Mouse (Mus musculus): ENCODE results near the gene Gng10. TPM values are rescaled to one million over a fixed set of nuclear protein-coding genes. Genes with fewer than 3 reads are reported as not detected.
A peak's percentile ranks its signal among the peaks of the same experiment; 100 is the strongest.

Gng10 gene
- polyA plus RNA-seq, 1 experiment from 2014 or later: 89.6 TPM

- Histone ChIP-seq H3K4me1 (ENCODE audit: insufficient read depth, low read length) (0 out of 2 replicates have a peak, but pooled peaks cover 8% of the 10 kb centered on the region), H3K27ac (ENCODE audit: low read length) (no peak overlapping the region), H3K9me3 (ENCODE audit: low read length) (no peaks in the 10 kb centered on the region), H3K27me3 (ENCODE audit: insufficient read depth, low read length) (no peaks in the 10 kb centered on the region), H3K36me3 (ENCODE audit: insufficient read depth, low read length) (no peaks in the 10 kb centered on the region), H3K4me2 (replicated peaks; ENCODE audit: low read depth, low read length) (no peak overlapping the region), H3K4me3 (ENCODE audit: low read length) (no peak overlapping the region), H3K9ac (replicated peaks; ENCODE audit: low read length) (no peak overlapping the region)
- WGBS: 61% methylated on average over 5 of the region's 5 CpGs
- no peak for ATAC-seq (ENCODE audit: low FRiP score, low TSS enrichment)
These were observed 37.8 kb upstream of the Gng10 start for GRCm38 (mm10) chr4:58997081-58997480.

DNA sequence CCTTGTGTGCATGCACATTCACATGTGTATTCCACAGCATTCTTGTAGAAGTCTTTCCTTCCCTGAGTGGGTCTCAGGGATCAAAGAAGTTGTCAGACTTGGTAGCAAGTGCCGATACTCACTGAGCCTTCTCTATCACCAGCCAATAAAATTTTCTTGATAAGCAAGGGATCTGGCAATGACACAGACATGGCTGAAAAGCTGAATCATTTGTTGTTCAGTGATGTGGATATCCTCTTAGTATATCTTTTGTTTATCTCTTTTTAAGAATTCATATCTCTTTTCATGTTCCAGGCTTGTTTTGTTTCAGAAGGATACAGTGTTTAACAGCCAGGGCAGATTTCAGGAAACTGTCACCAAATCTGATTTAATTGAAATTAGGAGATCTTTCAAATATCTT lies 36.2 kb upstream of the Gng10 start:
- no peaks in the 10 kb centered on the region for H3K27me3 ChIP-seq (ENCODE audit: insufficient read depth, low read length)
- H3K4me3 ChIP-seq (ENCODE audit: low read length): no peak overlapping the region
- no peak overlapping the region for H3K4me2 ChIP-seq (replicated peaks; ENCODE audit: low read depth, low read length)
- ATAC-seq (ENCODE audit: low FRiP score, low TSS enrichment): no peak
- H3K36me3 ChIP-seq (ENCODE audit: insufficient read depth, low read length): no peaks in the 10 kb centered on the region
- 80% methylated on average over 1 of the region's 1 CpGs for WGBS
- H3K27ac ChIP-seq (ENCODE audit: low read length): no peak overlapping the region
- H3K4me1 ChIP-seq (ENCODE audit: insufficient read depth, low read length): peaks cover 13% of the 10 kb centered on the region
- H3K9ac ChIP-seq (replicated peaks; ENCODE audit: low read length): no peak overlapping the region
- no peaks in the 10 kb centered on the region for H3K9me3 ChIP-seq (ENCODE audit: low read length)

DNA sequence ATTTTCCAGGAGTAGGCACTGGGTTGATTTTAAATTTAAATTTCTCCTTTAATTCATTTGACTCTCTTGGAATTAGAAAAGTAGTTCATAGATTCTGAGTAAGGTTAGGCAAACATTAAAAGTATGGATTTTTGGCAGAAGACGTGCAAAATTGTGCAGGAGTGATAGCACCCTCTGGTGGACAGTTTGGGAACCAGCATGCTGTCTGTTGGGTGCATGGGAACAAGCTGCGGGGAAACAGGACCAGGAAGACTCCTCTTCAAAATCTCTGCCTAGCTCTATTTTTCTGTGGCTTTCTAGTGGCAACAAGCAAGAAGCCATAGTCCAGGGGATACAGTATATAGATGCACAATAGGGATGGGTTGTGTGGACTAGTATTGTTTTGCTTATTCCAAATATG lies 35.2 kb upstream of the Gng10 start:
- peaks cover 21% of the 10 kb centered on the region for H3K4me1 ChIP-seq (ENCODE audit: insufficient read depth, low read length)
- H3K36me3 ChIP-seq (ENCODE audit: insufficient read depth, low read length): no peaks in the 10 kb centered on the region
- H3K4me2 ChIP-seq (replicated peaks; ENCODE audit: low read depth, low read length): no peak overlapping the region
- H3K4me3 ChIP-seq (ENCODE audit: low read length): no peak overlapping the region
- H3K9ac ChIP-seq (replicated peaks; ENCODE audit: low read length): no peak overlapping the region
- H3K27ac ChIP-seq (ENCODE audit: low read length): no peak overlapping the region
- no peaks in the 10 kb centered on the region for H3K9me3 ChIP-seq (ENCODE audit: low read length)
- H3K27me3 ChIP-seq (ENCODE audit: insufficient read depth, low read length): no peaks in the 10 kb centered on the region
- no peak for ATAC-seq (ENCODE audit: low FRiP score, low TSS enrichment)
- WGBS: 12% methylated on average over 2 of the region's 2 CpGs

GRCm38 (mm10) chr4:59000614-59001013 lies 34.3 kb upstream of the Gng10 start:
- WGBS: 4% methylated on average over 2 of the region's 2 CpGs
- Histone ChIP-seq H3K4me2 (replicated peaks; ENCODE audit: low read depth, low read length) (no peak overlapping the region), H3K27ac (ENCODE audit: low read length) (no peak overlapping the region), H3K4me1 (ENCODE audit: insufficient read depth, low read length) (peaks cover 25% of the 10 kb centered on the region), H3K36me3 (ENCODE audit: insufficient read depth, low read length) (no peaks in the 10 kb centered on the region), H3K9ac (replicated peaks; ENCODE audit: low read length) (no peak overlapping the region), H3K27me3 (ENCODE audit: insufficient read depth, low read length) (no peaks in the 10 kb centered on the region), H3K4me3 (ENCODE audit: low read length) (no peak overlapping the region), H3K9me3 (ENCODE audit: low read length) (no peaks in the 10 kb centered on the region)
- ATAC-seq (ENCODE audit: low FRiP score, low TSS enrichment): no peak

- Histone ChIP-seq H3K9ac (replicated peaks; ENCODE audit: low read length) (peak within 1 kb of the TSS; percentile 93), H3K9me3 (ENCODE audit: low read length) (no peaks in the 10 kb centered on the region), H3K27ac (ENCODE audit: low read length) (peak within 1 kb of the TSS; percentile 87), H3K4me3 (ENCODE audit: low read length) (peak within 1 kb of the TSS; percentile 89), H3K36me3 (ENCODE audit: insufficient read depth, low read length) (no peaks in the 10 kb centered on the region), H3K27me3 (ENCODE audit: insufficient read depth, low read length) (no peaks in the 10 kb centered on the region), H3K4me2 (replicated peaks; ENCODE audit: low read depth, low read length) (peak within 1 kb of the TSS; percentile 95), H3K4me1 (ENCODE audit: insufficient read depth, low read length) (peaks cover 35% of the 10 kb centered on the region)
- peak; percentile 98 for ATAC-seq (ENCODE audit: low FRiP score, low TSS enrichment)
- WGBS: under 1% methylated on average over 88 of the region's 89 CpGs
These were observed 31.7 kb upstream of the Gng10 start, which contains the start of gene Gm20503 for GRCm38 (mm10) chr4:59002948-59003805. Gene Gm20503 (plus strand): TSS chr4:59003210.

GRCm38 (mm10) chr4:59003806-59004200 lies 31.1 kb upstream of the Gng10 start:
- Histone ChIP-seq H3K4me1 (ENCODE audit: insufficient read depth, low read length) (peaks cover 35% of the 10 kb centered on the region), H3K4me2 (replicated peaks; ENCODE audit: low read depth, low read length) (peak overlapping the region; percentile 95), H3K4me3 (ENCODE audit: low read length) (peak overlapping the region; percentile 89), H3K36me3 (ENCODE audit: insufficient read depth, low read length) (no peaks in the 10 kb centered on the region), H3K9ac (replicated peaks; ENCODE audit: low read length) (peak overlapping the region; percentile 93), H3K27ac (ENCODE audit: low read length) (no peak overlapping the region), H3K27me3 (ENCODE audit: insufficient read depth, low read length) (no peaks in the 10 kb centered on the region), H3K9me3 (ENCODE audit: low read length) (no peaks in the 10 kb centered on the region)
- 27% methylated on average over 7 of the region's 7 CpGs for WGBS
- no peak for ATAC-seq (ENCODE audit: low FRiP score, low TSS enrichment)

- H3K4me1 ChIP-seq (ENCODE audit: insufficient read depth, low read length): peaks cover 35% of the 10 kb centered on the region
- no peaks in the 10 kb centered on the region for H3K27me3 ChIP-seq (ENCODE audit: insufficient read depth, low read length)
- H3K4me3 ChIP-seq (ENCODE audit: low read length): no peak overlapping the region
- no peak overlapping the region for H3K9ac ChIP-seq (replicated peaks; ENCODE audit: low read length)
- no peak overlapping the region for H3K4me2 ChIP-seq (replicated peaks; ENCODE audit: low read depth, low read length)
- no peak for ATAC-seq (ENCODE audit: low FRiP score, low TSS enrichment)
- H3K36me3 ChIP-seq (ENCODE audit: insufficient read depth, low read length): no peaks in the 10 kb centered on the region
- no peaks in the 10 kb centered on the region for H3K9me3 ChIP-seq (ENCODE audit: low read length)
- WGBS: 22% methylated on average over 8 of the region's 8 CpGs
- H3K27ac ChIP-seq (ENCODE audit: low read length): no peak overlapping the region
These were observed 28.7 kb upstream of the Gng10 start for GRCm38 (mm10) chr4:59006211-59006610.

DNA sequence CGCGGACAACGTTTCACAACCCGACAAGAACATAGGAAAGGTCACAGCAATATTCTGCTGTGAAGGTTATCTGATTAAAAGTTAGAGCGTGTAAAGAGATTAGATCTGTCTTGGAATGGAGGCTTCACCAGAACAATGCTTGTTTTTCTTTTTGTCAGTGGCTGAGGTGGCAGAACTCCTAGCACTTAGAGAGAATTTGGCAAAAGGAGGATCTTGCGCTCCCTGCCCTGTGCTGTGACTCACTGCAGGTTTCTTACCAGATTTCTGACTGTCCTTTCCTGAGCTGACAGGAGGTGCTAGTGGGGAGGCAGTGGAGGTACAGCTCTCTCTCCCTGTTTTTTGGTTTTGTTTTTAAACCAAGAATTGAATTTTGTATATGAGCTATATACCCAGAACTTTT lies 27.9 kb upstream of the Gng10 start:
- Histone ChIP-seq H3K4me1 (ENCODE audit: insufficient read depth, low read length) (peaks cover 35% of the 10 kb centered on the region), H3K4me3 (ENCODE audit: low read length) (no peak overlapping the region), H3K27me3 (ENCODE audit: insufficient read depth, low read length) (no peaks in the 10 kb centered on the region), H3K9ac (replicated peaks; ENCODE audit: low read length) (no peak overlapping the region), H3K9me3 (ENCODE audit: low read length) (no peaks in the 10 kb centered on the region), H3K27ac (ENCODE audit: low read length) (no peak overlapping the region), H3K4me2 (replicated peaks; ENCODE audit: low read depth, low read length) (no peak overlapping the region), H3K36me3 (ENCODE audit: insufficient read depth, low read length) (no peaks in the 10 kb centered on the region)
- ATAC-seq (ENCODE audit: low FRiP score, low TSS enrichment): no peak
- WGBS: 77% methylated on average over 6 of the region's 6 CpGs

GRCm38 (mm10) chr4:59007974-59008373 lies 26.9 kb upstream of the Gng10 start:
- Histone ChIP-seq H3K4me2 (replicated peaks; ENCODE audit: low read depth, low read length) (no peak overlapping the region), H3K27me3 (ENCODE audit: insufficient read depth, low read length) (no peaks in the 10 kb centered on the region), H3K36me3 (ENCODE audit: insufficient read depth, low read length) (no peaks in the 10 kb centered on the region), H3K4me1 (ENCODE audit: insufficient read depth, low read length) (peaks cover 31% of the 10 kb centered on the region), H3K9ac (replicated peaks; ENCODE audit: low read length) (no peak overlapping the region), H3K9me3 (ENCODE audit: low read length) (no peaks in the 10 kb centered on the region), H3K27ac (ENCODE audit: low read length) (no peak overlapping the region), H3K4me3 (ENCODE audit: low read length) (no peak overlapping the region)
- WGBS: 74% methylated on average over 5 of the region's 5 CpGs
- no peak for ATAC-seq (ENCODE audit: low FRiP score, low TSS enrichment)

DNA sequence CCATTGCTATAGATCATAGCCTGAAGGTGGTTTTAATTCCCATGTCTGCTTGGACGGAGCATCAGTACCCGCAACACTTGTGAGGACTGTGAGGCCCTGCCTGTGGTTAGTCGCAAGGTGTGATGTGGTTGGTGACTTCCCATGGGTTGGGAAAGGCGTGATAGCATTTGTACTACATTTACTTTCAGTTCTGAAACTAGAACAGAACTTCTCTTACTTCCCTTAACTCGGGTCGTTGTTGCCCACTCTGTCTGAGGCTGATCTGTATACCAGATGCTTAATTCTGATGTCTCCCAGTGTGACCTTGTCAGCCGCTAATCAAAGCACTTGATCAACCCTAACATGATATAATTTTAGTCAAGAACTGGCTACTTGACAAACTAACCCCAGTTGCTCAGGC lies 25.7 kb upstream of the Gng10 start:
- H3K27me3 ChIP-seq (ENCODE audit: insufficient read depth, low read length): no peaks in the 10 kb centered on the region
- no peak for ATAC-seq (ENCODE audit: low FRiP score, low TSS enrichment)
- H3K36me3 ChIP-seq (ENCODE audit: insufficient read depth, low read length): no peaks in the 10 kb centered on the region
- no peak overlapping the region for H3K9ac ChIP-seq (replicated peaks; ENCODE audit: low read length)
- H3K27ac ChIP-seq (ENCODE audit: low read length): no peak overlapping the region
- no peak overlapping the region for H3K4me2 ChIP-seq (replicated peaks; ENCODE audit: low read depth, low read length)
- H3K4me1 ChIP-seq (ENCODE audit: insufficient read depth, low read length): peaks cover 25% of the 10 kb centered on the region
- no peaks in the 10 kb centered on the region for H3K9me3 ChIP-seq (ENCODE audit: low read length)
- WGBS: 92% methylated on average over 7 of the region's 7 CpGs
- H3K4me3 ChIP-seq (ENCODE audit: low read length): no peak overlapping the region
